Mouse (Mus musculus): ENCODE measurements around the gene Ncapg. TPM values are rescaled to one million over a fixed set of nuclear protein-coding genes. Genes with fewer than 3 reads are reported as not detected.

The Ncapg gene
- total and polyA plus RNA-seq, 3 experiments = 0.06 to 0.16 (median 0.10) TPM

DNA sequence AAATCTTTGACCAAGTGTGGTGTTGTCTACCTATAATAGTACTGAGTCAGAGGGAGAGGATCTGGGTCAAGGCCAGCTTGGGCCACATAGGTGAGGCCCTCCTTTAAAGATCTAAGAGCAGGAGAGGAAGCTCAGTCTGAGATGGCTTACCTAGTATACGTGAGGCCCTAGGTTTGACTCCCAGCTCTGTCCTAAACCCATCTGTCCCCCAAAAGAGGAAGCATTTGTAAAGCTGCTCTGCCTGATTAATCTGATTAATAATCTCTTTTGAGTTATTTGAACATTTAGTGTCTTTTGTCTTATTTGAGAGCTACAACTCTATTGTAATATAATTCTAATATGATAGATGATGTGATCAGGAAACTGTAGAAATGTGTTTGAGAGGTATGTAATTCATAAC, 13.7 kb downstream of the Ncapg start:
- intact Hi-C loops (cut with DNase I) = no loop called here
- H3K9ac ChIP-seq (ENCODE audit: low read depth, low read length) = no peak overlapping the region
- H3K36me3 ChIP-seq (ENCODE audit: control insufficient read depth, insufficient read depth, low read length) = no peaks in the 10 kb centered on the region
- H3K4me3 ChIP-seq = no peak overlapping the region
- WGBS = 92% methylated on average over 1 of the region's 1 CpGs
- no peaks in the 10 kb centered on the region for H3K27me3 ChIP-seq (ENCODE audit: control insufficient read depth, insufficient read depth, low read length)
- H3K79me2 ChIP-seq (replicated peaks; ENCODE audit: control insufficient read depth, insufficient read depth, low read length) = no peaks in the 10 kb centered on the region
- H3K27ac ChIP-seq = no peak overlapping the region
- no peak for TF ChIP-seq EP300 (IDR thresholded peaks at IDR 0.05; ENCODE audit: insufficient read depth, low read depth, low read length)
- TF ChIP-seq CTCF (IDR thresholded peaks at IDR 0.05) = no peak
- no peak for TF ChIP-seq POLR2A (IDR thresholded peaks at IDR 0.05; ENCODE audit: insufficient read depth, low read depth, low read length)
- DNase-seq = no peak
- H3K4me1 ChIP-seq (ENCODE audit: control insufficient read depth, insufficient read depth, low read length) = no peaks in the 10 kb centered on the region

DNA sequence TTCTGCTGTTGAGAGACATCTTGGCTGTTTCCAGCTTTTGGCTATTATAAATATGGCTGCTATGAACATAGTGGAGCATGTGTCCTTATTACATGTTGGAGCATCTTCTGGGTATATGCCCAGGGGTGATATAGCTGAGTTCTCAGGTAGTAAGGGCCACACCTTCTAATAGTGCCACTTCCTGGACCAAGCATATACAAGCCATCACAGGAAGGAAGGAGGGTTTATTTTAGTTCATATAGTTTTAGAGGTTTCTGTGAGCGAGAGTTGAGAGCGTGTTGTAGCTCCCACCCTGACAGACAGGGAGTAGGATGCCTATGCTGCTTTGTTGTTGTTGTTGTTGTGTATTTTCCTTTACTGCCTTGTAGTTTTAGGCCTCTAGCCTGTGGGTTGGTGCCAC, 15.5 kb downstream of the Ncapg start:
- H3K4me1 ChIP-seq (ENCODE audit: control insufficient read depth, insufficient read depth, low read length) = no peaks in the 10 kb centered on the region
- no peak overlapping the region for H3K27ac ChIP-seq
- H3K36me3 ChIP-seq (ENCODE audit: control insufficient read depth, insufficient read depth, low read length) = no peaks in the 10 kb centered on the region
- no peaks in the 10 kb centered on the region for H3K27me3 ChIP-seq (ENCODE audit: control insufficient read depth, insufficient read depth, low read length)
- DNase-seq = no peak
- no peak overlapping the region for H3K9ac ChIP-seq (ENCODE audit: low read depth, low read length)
- H3K79me2 ChIP-seq (replicated peaks; ENCODE audit: control insufficient read depth, insufficient read depth, low read length) = no peaks in the 10 kb centered on the region
- TF ChIP-seq POLR2A (IDR thresholded peaks at IDR 0.05; ENCODE audit: insufficient read depth, low read depth, low read length) (no peak), EP300 (IDR thresholded peaks at IDR 0.05; ENCODE audit: insufficient read depth, low read depth, low read length) (no peak), CTCF (IDR thresholded peaks at IDR 0.05) (no peak)
- intact Hi-C loops (cut with DNase I) = no loop called here
- WGBS = 91% methylated on average over 2 of the region's 2 CpGs
- no peak overlapping the region for H3K4me3 ChIP-seq

DNA sequence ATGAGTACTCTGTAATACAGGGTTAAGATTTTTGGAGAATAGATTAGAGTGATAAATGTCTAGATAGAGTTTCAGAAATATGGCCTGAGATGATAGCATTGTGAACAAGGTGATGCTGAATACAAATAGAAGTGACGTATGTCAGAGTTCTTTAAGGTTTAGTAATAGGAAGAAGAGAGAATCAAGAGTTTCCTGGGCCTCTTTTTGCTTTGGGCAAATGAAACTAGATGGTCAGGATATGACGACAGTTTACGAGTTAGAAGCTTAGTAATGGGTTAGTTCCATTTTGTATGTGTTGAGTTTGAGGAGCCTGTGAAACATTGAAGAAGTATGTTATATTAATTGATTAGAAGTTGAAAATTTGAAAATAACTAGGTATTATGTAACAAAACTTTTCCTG, 16.5 kb downstream of the Ncapg start:
- H3K9ac ChIP-seq (ENCODE audit: low read depth, low read length) = no peak overlapping the region
- intact Hi-C loops (cut with DNase I) = no loop called here

DNA sequence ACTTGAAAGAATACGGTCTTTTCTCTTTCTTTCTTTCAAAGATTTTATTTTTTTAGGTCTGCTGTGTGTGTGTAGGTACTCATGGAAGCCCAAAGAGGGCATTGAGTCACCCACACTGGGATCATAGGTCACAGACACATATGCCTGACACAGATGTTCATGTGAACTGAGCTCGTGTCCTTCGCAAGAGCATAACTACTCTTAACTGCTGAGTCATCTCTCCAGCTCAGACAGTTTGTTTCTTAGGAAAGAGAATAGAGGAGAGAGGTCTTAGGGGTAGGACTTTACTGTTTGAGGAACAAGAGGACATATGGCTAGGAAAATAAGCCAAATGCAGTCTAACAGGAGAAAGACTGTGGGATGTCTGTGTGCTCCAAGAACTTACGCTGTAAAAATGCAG, 19.4 kb downstream of the Ncapg start:
- DNase-seq = no peak
- Histone ChIP-seq H3K27ac (no peak overlapping the region), H3K27me3 (ENCODE audit: control insufficient read depth, insufficient read depth, low read length) (no peaks in the 10 kb centered on the region), H3K79me2 (replicated peaks; ENCODE audit: control insufficient read depth, insufficient read depth, low read length) (no peaks in the 10 kb centered on the region), H3K36me3 (ENCODE audit: control insufficient read depth, insufficient read depth, low read length) (no peaks in the 10 kb centered on the region), H3K9ac (ENCODE audit: low read depth, low read length) (no peak overlapping the region), H3K4me1 (ENCODE audit: control insufficient read depth, insufficient read depth, low read length) (no peaks in the 10 kb centered on the region), H3K4me3 (no peak overlapping the region)
- TF ChIP-seq POLR2A (IDR thresholded peaks at IDR 0.05; ENCODE audit: insufficient read depth, low read depth, low read length) (no peak), EP300 (IDR thresholded peaks at IDR 0.05; ENCODE audit: insufficient read depth, low read depth, low read length) (no peak), CTCF (IDR thresholded peaks at IDR 0.05) (no peak)
- 87% methylated on average over 4 of the region's 4 CpGs for WGBS
- intact Hi-C loops (cut with DNase I) = no loop called here

More for the DNA sequence above, 16.5 kb downstream of the Ncapg start:
- no peak for DNase-seq
- TF ChIP-seq CTCF (IDR thresholded peaks at IDR 0.05) (no peak), EP300 (IDR thresholded peaks at IDR 0.05; ENCODE audit: insufficient read depth, low read depth, low read length) (no peak), POLR2A (IDR thresholded peaks at IDR 0.05; ENCODE audit: insufficient read depth, low read depth, low read length) (no peak)
- WGBS = 94% methylated on average over 3 of the region's 3 CpGs
- no peaks in the 10 kb centered on the region for H3K27me3 ChIP-seq (ENCODE audit: control insufficient read depth, insufficient read depth, low read length)
- no peaks in the 10 kb centered on the region for H3K79me2 ChIP-seq (replicated peaks; ENCODE audit: control insufficient read depth, insufficient read depth, low read length)
- no peaks in the 10 kb centered on the region for H3K36me3 ChIP-seq (ENCODE audit: control insufficient read depth, insufficient read depth, low read length)
- H3K4me1 ChIP-seq (ENCODE audit: control insufficient read depth, insufficient read depth, low read length) = no peaks in the 10 kb centered on the region
- no peak overlapping the region for H3K27ac ChIP-seq
- H3K4me3 ChIP-seq = no peak overlapping the region

DNA sequence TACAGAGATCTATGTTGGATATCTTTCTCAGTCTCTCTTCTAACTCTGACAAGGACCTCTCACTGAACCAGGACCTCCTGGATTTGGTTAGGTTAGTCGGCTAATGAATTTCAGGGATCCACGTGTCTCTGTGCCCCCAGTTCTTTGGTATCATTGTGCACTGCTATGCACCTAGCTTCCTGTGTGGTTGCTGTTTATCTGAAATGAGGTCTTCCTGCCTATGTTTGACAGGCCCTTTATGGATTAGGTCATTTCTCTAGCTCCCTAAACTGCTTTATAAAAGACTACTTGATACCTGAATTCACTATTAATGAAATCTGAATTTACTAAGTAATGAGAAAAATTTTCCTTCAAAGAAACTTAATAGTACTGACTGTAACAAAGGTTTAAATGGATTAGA, 21.1 kb downstream of the Ncapg start:
- no peak overlapping the region for H3K4me3 ChIP-seq
- no peak overlapping the region for H3K9ac ChIP-seq (ENCODE audit: low read depth, low read length)
- DNase-seq = no peak
- no peaks in the 10 kb centered on the region for H3K4me1 ChIP-seq (ENCODE audit: control insufficient read depth, insufficient read depth, low read length)
- no peaks in the 10 kb centered on the region for H3K27me3 ChIP-seq (ENCODE audit: control insufficient read depth, insufficient read depth, low read length)
- H3K79me2 ChIP-seq (replicated peaks; ENCODE audit: control insufficient read depth, insufficient read depth, low read length) = no peaks in the 10 kb centered on the region
- H3K27ac ChIP-seq = no peak overlapping the region
- intact Hi-C loops (cut with DNase I) = no loop called here
- WGBS = 71% methylated on average over 2 of the region's 2 CpGs
- H3K36me3 ChIP-seq (ENCODE audit: control insufficient read depth, insufficient read depth, low read length) = no peaks in the 10 kb centered on the region
- TF ChIP-seq POLR2A (IDR thresholded peaks at IDR 0.05; ENCODE audit: insufficient read depth, low read depth, low read length) = no peak
- no peak for TF ChIP-seq CTCF (IDR thresholded peaks at IDR 0.05)
- TF ChIP-seq EP300 (IDR thresholded peaks at IDR 0.05; ENCODE audit: insufficient read depth, low read depth, low read length) = no peak

DNA sequence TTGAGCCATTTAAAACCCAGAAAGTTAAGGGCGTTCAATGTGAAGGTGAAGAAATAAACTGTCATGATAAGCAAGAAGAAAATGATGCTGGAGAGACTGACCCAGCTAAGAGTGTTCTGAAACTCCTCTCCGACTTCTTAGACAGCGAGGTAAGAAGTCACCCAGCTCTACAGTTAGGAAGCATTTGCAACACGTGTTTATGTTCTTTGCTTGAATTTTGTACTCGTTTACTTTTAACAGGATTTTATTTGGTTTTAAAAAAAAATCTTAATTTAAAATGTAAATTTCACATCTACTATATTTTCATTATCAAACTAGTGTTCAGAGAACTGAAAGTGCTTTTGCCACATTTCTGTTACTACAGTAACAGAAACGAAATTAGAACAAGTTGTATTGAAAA, 22.0 kb downstream of the Ncapg start:
- Histone ChIP-seq H3K9ac (ENCODE audit: low read depth, low read length) (no peak overlapping the region), H3K4me1 (ENCODE audit: control insufficient read depth, insufficient read depth, low read length) (no peaks in the 10 kb centered on the region), H3K79me2 (replicated peaks; ENCODE audit: control insufficient read depth, insufficient read depth, low read length) (no peaks in the 10 kb centered on the region), H3K4me3 (no peak overlapping the region), H3K36me3 (ENCODE audit: control insufficient read depth, insufficient read depth, low read length) (no peaks in the 10 kb centered on the region), H3K27ac (no peak overlapping the region), H3K27me3 (ENCODE audit: control insufficient read depth, insufficient read depth, low read length) (no peaks in the 10 kb centered on the region)
- DNase-seq = no peak
- TF ChIP-seq POLR2A (IDR thresholded peaks at IDR 0.05; ENCODE audit: insufficient read depth, low read depth, low read length) = no peak
- TF ChIP-seq CTCF (IDR thresholded peaks at IDR 0.05) = no peak
- no peak for TF ChIP-seq EP300 (IDR thresholded peaks at IDR 0.05; ENCODE audit: insufficient read depth, low read depth, low read length)
- WGBS = 83% methylated on average over 6 of the region's 6 CpGs
- intact Hi-C loops (cut with DNase I) = no loop called here
